Mouse (Mus musculus) adrenal gland, adult (tissue): ENCODE measurements around the gene Cldn3.

Experiments used
- DNase-seq, 2 experiments: peaks; one replicate each; pipeline ENCODE4 v3.0.0; 2022 to 2023; ENCODE audit warnings: low spot score in 1 of 2; ENCODE audit not compliant: inconsistent age in 2 of 2

The Cldn3 gene

DNA sequence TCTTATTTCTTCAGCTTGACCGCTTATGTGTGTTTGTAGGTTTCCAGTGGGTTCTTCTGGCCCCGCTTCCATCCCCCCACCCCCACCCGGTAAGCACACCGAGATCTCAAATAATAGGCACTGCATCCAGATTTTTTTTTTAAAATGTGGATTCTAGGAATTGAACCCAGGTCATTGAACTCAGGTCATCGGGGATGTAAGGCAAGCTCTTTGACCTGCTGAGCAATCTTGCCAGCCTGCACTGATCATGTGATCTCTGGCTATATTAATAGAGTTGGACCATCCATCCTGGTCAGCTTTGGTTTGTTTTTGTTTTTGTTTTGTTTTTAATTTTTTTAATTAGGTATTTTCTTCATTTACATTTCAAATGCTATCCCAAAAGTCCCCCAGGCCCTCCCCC, 46.6 kb downstream of the Cldn3 start:
- no peak for DNase-seq

DNA sequence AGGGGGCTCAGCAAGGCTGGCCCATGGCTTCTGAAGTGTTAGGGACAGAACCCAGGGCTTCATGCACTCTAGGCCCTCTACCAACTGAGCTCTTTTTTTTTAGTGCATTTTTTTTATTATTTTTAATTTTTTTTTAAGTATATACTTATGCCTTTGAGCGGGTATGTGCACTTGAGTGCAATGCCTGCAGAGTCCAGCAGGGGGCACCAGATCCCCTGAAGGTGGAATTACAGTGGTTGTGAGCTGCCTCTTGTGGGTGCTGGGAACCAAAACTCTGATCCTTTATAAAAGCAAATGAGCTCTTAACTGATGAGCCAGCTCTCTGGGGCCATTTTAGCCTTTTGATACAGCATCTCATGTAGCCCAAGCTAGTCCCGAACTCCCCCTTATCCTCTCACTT, 48.6 kb downstream of the Cldn3 start:
- DNase-seq = no peak

GRCm38 (mm10) chr5:135035608-135036359, 49.8 kb downstream of the Cldn3 start:
- DNase-seq = peak in 1 of 2 experiments; percentile 82
